Mouse (Mus musculus) stomach, embryonic 14.5 days (tissue): ENCODE measurements around the gene Nol8. TPM values are rescaled to one million over a fixed set of nuclear protein-coding genes. Genes with fewer than 3 reads are reported as not detected.

Experiments used
- ATAC-seq: fragments of 200-750 bp; cut with Nextera tagmentation; 2 replicates; pipeline ENCODE4 v1.8.0; 2017; ENCODE audit warnings: low read depth, moderate TSS enrichment; ENCODE audit not compliant: insufficient number of reproducible peaks, insufficient read depth, low FRiP score
- H3K27ac ChIP-seq: fragments of 300-500 bp; sonication (generic); 2 replicates; pipeline ENCODE4 v1.5.1; 2014; ENCODE audit warnings: mild to moderate bottlenecking, low read length, moderate library complexity, mixed read lengths
- H3K27me3 ChIP-seq: fragments of 300-500 bp; sonication (generic); 2 replicates; pipeline ENCODE4 v1.6.1; 2014; ENCODE audit warnings: low read length, control low read depth, mixed read lengths; ENCODE audit not compliant: control insufficient read depth, insufficient read depth
- H3K36me3 ChIP-seq: fragments of 300-500 bp; sonication (generic); 2 replicates; pipeline ENCODE4 v1.6.1; 2014; ENCODE audit warnings: mild to moderate bottlenecking, control low read depth, low read length, moderate library complexity, mixed read lengths; ENCODE audit not compliant: control insufficient read depth, insufficient read depth
- H3K4me1 ChIP-seq: fragments of 300-500 bp; sonication (generic); 2 replicates; pipeline ENCODE4 v1.6.1; 2014; ENCODE audit warnings: low read length, control low read depth, mixed read lengths; ENCODE audit not compliant: control insufficient read depth, insufficient read depth
- H3K4me2 ChIP-seq: fragments of 300-500 bp; sonication (generic); replicated peaks from 2 replicates; pipeline ENCODE4 v1.6.1; 2014; ENCODE audit warnings: low read depth, low read length, control low read depth
- H3K4me3 ChIP-seq: fragments of 300-500 bp; sonication (generic); 2 replicates; pipeline ENCODE4 v1.5.1; 2014; ENCODE audit warnings: low read depth, low read length, control low read depth
- H3K9ac ChIP-seq: fragments of 300-500 bp; sonication (generic); replicated peaks from 2 replicates; pipeline ENCODE4 v1.6.1; 2014; ENCODE audit warnings: low read depth, mild to moderate bottlenecking, control low read depth, low read length, moderate library complexity, mixed read lengths
- H3K9me3 ChIP-seq: fragments of 300-500 bp; sonication (generic); 2 replicates; pipeline ENCODE4 v1.6.1; 2016; ENCODE audit warnings: low read depth, low read length, control low read depth; ENCODE audit not compliant: control insufficient read depth
- WGBS: fragments of 180-500 bp; shearing (Covaris S2); extraction: QIAGEN DNeasy Blood & Tissue Kit; methylation state at CpG from one replicate; pipeline ENCODE4 v1.1.7; 2014; 5-methylcytosine and 5-hydroxymethylcytosine counted together
- polyA plus RNA-seq: library from polyadenylated mRNA; unstranded; fragments of >200 nt; fragmentation: Nextera tagmentation; extraction: Ambion mirVana; gene quantifications from 2 replicates; pipeline ENCODE4 v1.2.1, GENCODE M21; 2014

Nol8 gene
- polyA plus RNA-seq, 1 experiment from 2014 or later, result 18.6 TPM

- ATAC-seq, result no peak
- no peaks in the 10 kb centered on the region for H3K4me1 ChIP-seq
- H3K4me3 ChIP-seq, result no peak overlapping the region
- H3K27ac ChIP-seq, result no peak overlapping the region
- no peak overlapping the region for H3K9ac ChIP-seq
- H3K9me3 ChIP-seq, result no peaks in the 10 kb centered on the region
- no peak overlapping the region for H3K4me2 ChIP-seq
- 86% methylated on average over 2 of the region's 2 CpGs for WGBS
- H3K27me3 ChIP-seq, result no peaks in the 10 kb centered on the region
- H3K36me3 ChIP-seq, result no peaks in the 10 kb centered on the region
Measured at GRCm38 (mm10) chr13:49629076-49629475, 23.8 kb upstream of the Nol8 start.

DNA sequence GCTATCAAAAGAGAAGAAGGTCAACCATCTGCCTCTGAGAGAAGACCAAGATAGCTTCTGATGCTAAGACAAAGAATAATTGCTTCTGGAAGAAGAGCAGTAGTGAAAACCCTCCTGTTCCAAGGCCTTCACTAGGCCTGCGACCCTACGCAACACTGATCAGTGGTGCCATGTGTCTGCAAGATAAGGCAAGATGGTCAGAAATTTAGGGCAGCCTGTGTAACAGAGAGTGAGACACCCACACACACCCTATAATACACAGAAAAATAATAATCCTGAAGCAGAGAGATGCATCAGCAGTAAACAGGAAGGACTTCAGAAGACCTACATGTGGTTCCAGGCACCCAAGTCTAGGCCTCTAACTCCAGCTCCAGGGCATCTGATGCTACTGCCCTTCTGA is 12.9 kb upstream of the Nol8 start:
- Histone ChIP-seq H3K4me2 (no peak overlapping the region), H3K27ac (no peak overlapping the region), H3K27me3 (no peaks in the 10 kb centered on the region), H3K4me1 (peaks cover 3% of the 10 kb centered on the region; the same call in 1 of the 2 replicates), H3K36me3 (no peaks in the 10 kb centered on the region), H3K4me3 (no peak overlapping the region), H3K9ac (no peak overlapping the region), H3K9me3 (no peaks in the 10 kb centered on the region)
- WGBS, result 95% methylated on average over 2 of the region's 2 CpGs
- ATAC-seq, result no peak

- Histone ChIP-seq H3K27me3 (no peaks in the 10 kb centered on the region), H3K36me3 (no peaks in the 10 kb centered on the region), H3K4me3 (no peak overlapping the region), H3K4me2 (no peak overlapping the region), H3K27ac (no peak overlapping the region), H3K4me1 (peaks cover 3% of the 10 kb centered on the region; the same call in 1 of the 2 replicates), H3K9me3 (no peaks in the 10 kb centered on the region), H3K9ac (no peak overlapping the region)
- ATAC-seq, result no peak
- WGBS, result 70% methylated on average over 6 of the region's 6 CpGs
Measured at GRCm38 (mm10) chr13:49642650-49643049, 10.2 kb upstream of the Nol8 start.

GRCm38 (mm10) chr13:49643669-49644362 is 9.1 kb upstream of the Nol8 start:
- Histone ChIP-seq H3K36me3 (no peaks in the 10 kb centered on the region), H3K27ac (0 out of 2 replicates have a peak overlapping the region, but pooled peaks have one; percentile 22), H3K4me2 (no peak overlapping the region), H3K9ac (no peak overlapping the region), H3K4me3 (no peak overlapping the region), H3K9me3 (no peaks in the 10 kb centered on the region), H3K27me3 (no peaks in the 10 kb centered on the region), H3K4me1 (peaks cover 3% of the 10 kb centered on the region; the same call in 1 of the 2 replicates)
- ATAC-seq, result no peak

DNA sequence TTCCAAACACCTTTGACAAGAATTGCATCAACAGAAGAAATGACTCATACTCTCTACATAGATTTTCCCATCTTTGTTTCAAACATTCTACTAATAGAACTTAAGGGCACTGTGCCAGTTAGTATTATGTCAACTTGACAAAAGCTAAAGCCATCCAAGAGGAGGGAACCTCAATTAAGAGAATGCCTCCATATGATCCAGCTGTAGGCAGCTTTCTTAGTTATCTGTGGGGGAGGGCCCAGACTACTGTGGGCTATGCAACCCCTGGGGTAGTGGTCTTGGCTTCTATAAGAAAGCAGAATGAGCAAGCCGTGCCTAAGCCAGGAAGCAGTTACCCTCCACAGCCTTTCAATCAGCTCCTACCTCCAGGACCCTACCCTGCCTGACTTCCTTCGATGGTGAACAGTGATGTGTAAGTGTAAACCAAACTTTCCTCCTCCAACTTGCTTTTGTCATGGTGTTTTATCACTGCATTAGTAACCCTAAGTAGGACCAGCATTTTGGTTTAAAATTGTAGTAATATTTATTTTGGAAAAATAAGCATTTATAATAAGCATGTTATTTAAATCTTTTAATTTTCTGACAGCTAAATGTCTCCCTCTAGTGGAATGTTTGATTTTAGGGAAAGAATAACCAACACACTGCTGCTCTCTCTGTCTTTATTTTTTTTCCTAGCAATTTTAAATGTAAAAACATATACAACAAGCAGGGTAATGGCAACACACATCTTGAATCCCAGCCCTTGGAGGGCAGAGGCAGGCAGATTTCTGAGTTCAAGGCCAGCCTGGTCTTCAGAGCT is 7.9 kb upstream of the Nol8 start:
- Histone ChIP-seq H3K4me2 (no peak overlapping the region), H3K36me3 (no peaks in the 10 kb centered on the region)
- peak; percentile 56; the same call in 1 of the 2 replicates for ATAC-seq

DNA sequence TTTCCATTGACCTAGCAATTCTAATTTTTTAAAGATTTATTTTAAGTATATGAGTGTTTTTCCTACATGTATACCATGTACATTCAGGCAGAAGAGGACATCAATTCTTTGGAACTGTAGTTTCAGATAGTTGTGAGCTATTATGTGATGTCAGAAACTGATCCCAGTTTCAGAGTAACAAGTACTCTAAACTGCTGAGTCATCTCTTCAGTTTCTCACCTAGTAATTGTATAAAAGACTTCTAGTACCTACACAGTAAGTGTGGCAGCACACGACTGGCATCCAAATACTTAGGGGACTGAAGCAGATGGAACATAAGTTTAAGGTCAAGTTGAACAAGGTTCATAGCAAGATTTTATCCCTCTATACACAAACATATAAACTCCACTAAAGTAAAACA is 6.9 kb upstream of the Nol8 start:
- Histone ChIP-seq H3K4me2 (no peak overlapping the region), H3K36me3 (no peaks in the 10 kb centered on the region), H3K27ac (no peak overlapping the region), H3K9me3 (no peaks in the 10 kb centered on the region), H3K4me3 (no peak overlapping the region), H3K4me1 (peaks cover 3% of the 10 kb centered on the region; the same call in 1 of the 2 replicates), H3K9ac (no peak overlapping the region), H3K27me3 (no peaks in the 10 kb centered on the region)
- 86% methylated on average over 1 of the region's 1 CpGs for WGBS
- no peak for ATAC-seq

More for the DNA sequence above, 7.9 kb upstream of the Nol8 start:
- Histone ChIP-seq H3K9me3 (no peaks in the 10 kb centered on the region), H3K27ac (peak overlapping the region; percentile 80), H3K9ac (no peak overlapping the region), H3K27me3 (no peaks in the 10 kb centered on the region), H3K4me1 (peaks cover 3% of the 10 kb centered on the region; the same call in 1 of the 2 replicates), H3K4me3 (no peak overlapping the region)
- WGBS, result 48% methylated on average over 2 of the region's 2 CpGs

GRCm38 (mm10) chr13:49651136-49651535 is 1.7 kb upstream of the Nol8 start:
- Histone ChIP-seq H3K27me3 (no peaks in the 10 kb centered on the region), H3K4me2 (peak overlapping the region; percentile 59), H3K9ac (no peak overlapping the region), H3K4me3 (no peak overlapping the region), H3K27ac (no peak overlapping the region), H3K4me1 (0 out of 2 replicates have a peak, but pooled peaks cover 5% of the 10 kb centered on the region), H3K9me3 (no peaks in the 10 kb centered on the region), H3K36me3 (no peaks in the 10 kb centered on the region)
- WGBS, result 30% methylated on average over 2 of the region's 2 CpGs
- no peak for ATAC-seq

- peak overlapping the region; percentile 59 for H3K4me2 ChIP-seq
- no peak for ATAC-seq
- 6% methylated on average over 4 of the region's 4 CpGs for WGBS
Measured at GRCm38 (mm10) chr13:49651781-49652351, 1.0 kb upstream of the Nol8 start.

More at GRCm38 (mm10) chr13:49651781-49652351, 1.0 kb upstream of the Nol8 start:
- H3K36me3 ChIP-seq, result no peaks in the 10 kb centered on the region; the same call in 1 of the 2 replicates
- 0 out of 2 replicates have a peak, but pooled peaks cover 5% of the 10 kb centered on the region for H3K4me1 ChIP-seq
- H3K9ac ChIP-seq, result peak overlapping the region; percentile 43; the same call in 1 of the 2 replicates
- no peaks in the 10 kb centered on the region for H3K27me3 ChIP-seq
- H3K9me3 ChIP-seq, result no peaks in the 10 kb centered on the region
- H3K4me3 ChIP-seq, result peak overlapping the region; percentile 84
- no peak overlapping the region for H3K27ac ChIP-seq
